Comparison of ENCODE assay signal across 12 mouse cellular contexts in the genomic region with DNA sequence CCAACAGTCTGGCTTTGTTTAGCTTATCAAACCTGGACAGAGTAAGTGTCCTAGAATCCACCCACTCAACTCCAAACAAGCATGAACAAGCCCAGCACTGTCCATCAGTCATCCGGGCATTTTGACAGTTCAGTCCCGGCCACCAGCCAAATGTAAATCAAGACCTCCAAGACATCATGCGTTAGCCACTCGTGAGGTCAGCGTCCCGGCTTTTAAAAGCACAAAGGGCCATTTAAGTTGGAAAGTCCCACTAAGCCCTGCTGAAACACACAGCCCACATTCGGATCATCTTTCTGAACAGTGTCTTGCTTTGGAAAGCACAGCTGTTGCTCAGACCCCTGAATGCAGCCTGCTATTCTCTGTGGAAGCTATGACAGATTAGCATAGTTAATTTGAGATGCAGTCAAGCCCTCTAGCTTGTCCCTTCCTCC. TPM values are rescaled to one million over a fixed set of nuclear protein-coding genes. Genes with fewer than 3 reads are reported as not detected.
DNase-seq lines count a peak whose midpoint lies in the region; ATAC-seq and TF ChIP-seq lines count a peak whose summit lies in the region.
"Had no signal": no experiment of that assay in that cellular context is flagged by ENCODE, and none has a peak within 500 bp of the region (broad histone marks: within the 10 kb centered on the region; RNA-seq: fewer than 3 reads in every experiment).

No protein-coding gene starts in this region.

- no peak for TF ChIP-seq CTCF in liver, postnatal 0 days (IDR thresholded peaks at IDR 0.05; ENCODE audit: low read depth)
- no peak for TF ChIP-seq CTCF in stomach, postnatal 0 days (IDR thresholded peaks at IDR 0.05; ENCODE audit: low read depth)

- no peak for TF ChIP-seq EP300 in liver, postnatal 0 days (IDR thresholded peaks at IDR 0.05; ENCODE audit: low read depth)
- TF ChIP-seq EP300 in stomach, postnatal 0 days (optimal IDR thresholded peaks at IDR 0.05): no peak

- H3K9me3 ChIP-seq in liver, embryonic 11.5 days (ENCODE audit: control insufficient read depth, low read length): no peaks in the 10 kb centered on the region
- no peaks in the 10 kb centered on the region for H3K9me3 ChIP-seq in liver, postnatal 0 days (ENCODE audit: low read length)
- H3K9me3 ChIP-seq in limb, embryonic 10.5 days (replicated peaks): no peaks in the 10 kb centered on the region
- no peaks in the 10 kb centered on the region for H3K9me3 ChIP-seq in stomach, postnatal 0 days (ENCODE audit: control insufficient read depth, low read length)
- no peaks in the 10 kb centered on the region for H3K9me3 ChIP-seq in liver, embryonic 12.5 days (replicated peaks)
- H3K9me3 ChIP-seq: embryonic facial prominence, embryonic 12.5 days had no signal

- H3K4me1 ChIP-seq in liver, embryonic 11.5 days (replicated peaks; ENCODE audit: control insufficient read depth, insufficient read depth, low read length): no peaks in the 10 kb centered on the region
- H3K4me1 ChIP-seq in liver, postnatal 0 days (ENCODE audit: insufficient read depth): peaks cover 5% of the 10 kb centered on the region; the same call in 1 of the 2 replicates
- H3K4me1 ChIP-seq in limb, embryonic 10.5 days: peaks cover 5% of the 10 kb centered on the region
- no peaks in the 10 kb centered on the region for H3K4me1 ChIP-seq in stomach, postnatal 0 days (replicated peaks; ENCODE audit: control insufficient read depth, insufficient read depth)
- no peaks in the 10 kb centered on the region for H3K4me1 ChIP-seq in liver, embryonic 12.5 days
- H3K4me1 ChIP-seq: megakaryocyte, embryonic 14.5 days had no signal

- H3K9ac ChIP-seq in liver, embryonic 11.5 days (ENCODE audit: low read depth, low read length): no peak overlapping the region
- no peak overlapping the region for H3K9ac ChIP-seq in liver, postnatal 0 days (replicated peaks)
- H3K9ac ChIP-seq in stomach, postnatal 0 days (ENCODE audit: low read length): no peak overlapping the region
- H3K9ac ChIP-seq in liver, embryonic 12.5 days: no peak overlapping the region
- H3K9ac ChIP-seq: embryonic facial prominence, embryonic 12.5 days had no signal

- H3K4me2 ChIP-seq in liver, embryonic 11.5 days: no peak overlapping the region
- H3K4me2 ChIP-seq in liver, postnatal 0 days (ENCODE audit: low read depth, low read length): no peak overlapping the region
- H3K4me2 ChIP-seq in stomach, postnatal 0 days (replicated peaks; ENCODE audit: low read depth): no peak overlapping the region
- H3K4me2 ChIP-seq in liver, embryonic 12.5 days: no peak overlapping the region
- H3K4me2 ChIP-seq: embryonic facial prominence, embryonic 12.5 days had no signal

- WGBS in liver, embryonic 11.5 days: 63% methylated on average over 7 of the region's 7 CpGs
- WGBS in liver, postnatal 0 days (ENCODE audit: insufficient replicate concordance): 61% methylated on average over 7 of the region's 7 CpGs
- WGBS in limb, embryonic 10.5 days: 64% methylated on average over 7 of the region's 7 CpGs
- WGBS in stomach, postnatal 0 days: 22% methylated on average over 7 of the region's 7 CpGs
- 68% methylated on average over 7 of the region's 7 CpGs for WGBS in liver, embryonic 12.5 days (ENCODE audit: insufficient replicate concordance)

- no peaks in the 10 kb centered on the region for H3K36me3 ChIP-seq in liver, embryonic 11.5 days (ENCODE audit: control insufficient read depth, insufficient read depth, low read length)
- no peaks in the 10 kb centered on the region for H3K36me3 ChIP-seq in liver, postnatal 0 days (replicated peaks; ENCODE audit: insufficient read depth, low read length)
- H3K36me3 ChIP-seq in limb, embryonic 10.5 days: no peaks in the 10 kb centered on the region
- H3K36me3 ChIP-seq in stomach, postnatal 0 days (ENCODE audit: control insufficient read depth, insufficient read depth, low read length): no peaks in the 10 kb centered on the region
- no peaks in the 10 kb centered on the region for H3K36me3 ChIP-seq in liver, embryonic 12.5 days
- H3K36me3 ChIP-seq: embryonic facial prominence, embryonic 12.5 days had no signal

- H3K27ac ChIP-seq in liver, embryonic 11.5 days (ENCODE audit: low read depth, low read length): no peak overlapping the region
- no peak overlapping the region for H3K27ac ChIP-seq in liver, postnatal 0 days (ENCODE audit: low read depth)
- H3K27ac ChIP-seq in limb, embryonic 10.5 days: no peak overlapping the region
- no peak overlapping the region for H3K27ac ChIP-seq in stomach, postnatal 0 days (replicated peaks)
- H3K27ac ChIP-seq in liver, embryonic 12.5 days: no peak overlapping the region
- H3K27ac ChIP-seq: embryonic facial prominence, embryonic 12.5 days had no signal

- peak; percentile 28 for DNase-seq in adrenal gland, postnatal 10 days
- no peak for DNase-seq in adrenal gland, postnatal 4 days (ENCODE audit: low spot score in 2 of 2)
- DNase-seq in liver, embryonic 11.5 days (ENCODE audit: low spot score): peak; percentile 28
- no peak for DNase-seq in liver, postnatal 0 days
- DNase-seq in limb, embryonic 10.5 days (ENCODE audit: low spot score): peak; percentile 33
- no peak for DNase-seq in stomach, postnatal 0 days (ENCODE audit: low spot score)
- no peak for DNase-seq in MN1 (ENCODE audit: low spot score)
- DNase-seq: kidney, postnatal 36 days had no signal

- H3K4me3 ChIP-seq in liver, embryonic 11.5 days (ENCODE audit: low read depth, low read length): no peak overlapping the region
- no peak overlapping the region for H3K4me3 ChIP-seq in liver, postnatal 0 days (ENCODE audit: low read depth, low read length)
- H3K4me3 ChIP-seq in limb, embryonic 10.5 days: no peak overlapping the region
- H3K4me3 ChIP-seq in stomach, postnatal 0 days (ENCODE audit: low read depth, low read length): no peak overlapping the region
- no peak overlapping the region for H3K4me3 ChIP-seq in liver, embryonic 12.5 days
- H3K4me3 ChIP-seq: embryonic facial prominence, embryonic 12.5 days; megakaryocyte, embryonic 14.5 days had no signal

- no peak for ATAC-seq in liver, embryonic 11.5 days (replicated peaks; ENCODE audit: low FRiP score)
- no peak for ATAC-seq in liver, postnatal 0 days
- peak; percentile 54; the same call in 1 of the 2 replicates for ATAC-seq in stomach, postnatal 0 days (ENCODE audit: low FRiP score, low TSS enrichment)
- no peak for ATAC-seq in liver, embryonic 12.5 days
- ATAC-seq: activated CD4-positive, CD25-positive, alpha-beta regulatory T cell, adult 4 months had no signal

- no peaks in the 10 kb centered on the region for H3K27me3 ChIP-seq in liver, embryonic 11.5 days (replicated peaks; ENCODE audit: control insufficient read depth, insufficient read depth, low read length)
- no peaks in the 10 kb centered on the region for H3K27me3 ChIP-seq in liver, postnatal 0 days (ENCODE audit: insufficient read depth, low read length)
- no peaks in the 10 kb centered on the region for H3K27me3 ChIP-seq in limb, embryonic 10.5 days (ENCODE audit: low read depth, poor library complexity, severe bottlenecking)
- H3K27me3 ChIP-seq in stomach, postnatal 0 days (ENCODE audit: control insufficient read depth, insufficient read depth, low read length): no peaks in the 10 kb centered on the region
- no peaks in the 10 kb centered on the region for H3K27me3 ChIP-seq in liver, embryonic 12.5 days (replicated peaks)
- H3K27me3 ChIP-seq: embryonic facial prominence, embryonic 12.5 days had no signal

RNA-seq across cellular contexts. Expression of a gene that starts 26.1 kb away (rescaled TPM):
- 1 to 10 TPM; 4.0 to 4.6 TPM for total RNA-seq in adrenal gland, postnatal 10 days (2021)
- total RNA-seq in adrenal gland, postnatal 4 days (2021): 1 to 10 TPM; 6.1 to 8.2 TPM
- polyA plus RNA-seq in liver, embryonic 11.5 days (2014; fragmentation: Nextera tagmentation; extraction: Ambion mirVana): 5.5 and 6.6 TPM in 2 replicates
- 3.6 and 5.2 TPM in 2 replicates for polyA plus RNA-seq in liver, postnatal 0 days (2015; fragmentation: Nextera tagmentation; extraction: Ambion mirVana)
- 2.9 and 4.7 TPM in 2 replicates for polyA plus RNA-seq in limb, embryonic 10.5 days (2016; fragmentation: Nextera tagmentation; extraction: Ambion mirVana)
- 7.0 and 7.3 TPM in 2 replicates for polyA plus RNA-seq in stomach, postnatal 0 days (2015; fragmentation: Nextera tagmentation; extraction: Ambion mirVana)
- 4.1 and 5.3 TPM in 2 replicates for polyA plus RNA-seq in liver, embryonic 12.5 days (2016; fragmentation: Nextera tagmentation; extraction: Ambion mirVana)

RNA-seq across cellular contexts. Expression of a gene that starts 29.8 kb away (rescaled TPM):
- total RNA-seq in adrenal gland, postnatal 10 days (2021): 10 to 100 TPM; 15.5 to 25.3 TPM
- 10 to 100 TPM; 22.4 to 25.8 TPM for total RNA-seq in adrenal gland, postnatal 4 days (2021)
- polyA plus RNA-seq in liver, embryonic 11.5 days (2014; fragmentation: Nextera tagmentation; extraction: Ambion mirVana): 8.5 and 8.8 TPM in 2 replicates
- 1.0 and 1.1 TPM in 2 replicates for polyA plus RNA-seq in liver, postnatal 0 days (2015; fragmentation: Nextera tagmentation; extraction: Ambion mirVana)
- 10.8 and 14.4 TPM in 2 replicates for polyA plus RNA-seq in limb, embryonic 10.5 days (2016; fragmentation: Nextera tagmentation; extraction: Ambion mirVana)
- polyA plus RNA-seq in stomach, postnatal 0 days (2015; fragmentation: Nextera tagmentation; extraction: Ambion mirVana): 4.3 and 4.9 TPM in 2 replicates
- polyA plus RNA-seq in liver, embryonic 12.5 days (2016; fragmentation: Nextera tagmentation; extraction: Ambion mirVana): 3.6 and 4.5 TPM in 2 replicates

RNA-seq across cellular contexts. Expression of a gene that starts 45.9 kb away (rescaled TPM):
- under 1 TPM; 0.24 to 0.36 TPM for total RNA-seq in adrenal gland, postnatal 10 days (2021)
- total RNA-seq in adrenal gland, postnatal 4 days (2021): under 1 TPM; 0.34 to 0.67 TPM
- 0.05 and 0.08 TPM in 2 replicates for polyA plus RNA-seq in liver, embryonic 11.5 days (2014; fragmentation: Nextera tagmentation; extraction: Ambion mirVana)
- 0.04 TPM in 1 of 2 replicates, not detected in the other for polyA plus RNA-seq in liver, postnatal 0 days (2015; fragmentation: Nextera tagmentation; extraction: Ambion mirVana)
- 0.11 and 0.16 TPM in 2 replicates for polyA plus RNA-seq in limb, embryonic 10.5 days (2016; fragmentation: Nextera tagmentation; extraction: Ambion mirVana)
- polyA plus RNA-seq in stomach, postnatal 0 days (2015; fragmentation: Nextera tagmentation; extraction: Ambion mirVana): 0.15 and 0.17 TPM in 2 replicates
- 0.06 TPM in 2 replicates for polyA plus RNA-seq in liver, embryonic 12.5 days (2016; fragmentation: Nextera tagmentation; extraction: Ambion mirVana)
- polyA plus RNA-seq: activated CD4-positive, CD25-positive, alpha-beta regulatory T cell, adult 4 months had no signal

Comparison
In these comparisons a context has a peak if more than half of its experiments do, and no peak if none do; other contexts are left out.
1. DNase-seq: peak in adrenal gland, postnatal 10 days (single experiment), liver, embryonic 11.5 days (single experiment) and limb, embryonic 10.5 days (single experiment); none in adrenal gland, postnatal 4 days (0 of 2), liver, postnatal 0 days (single experiment), stomach, postnatal 0 days (single experiment) and MN1 (single experiment).